Mouse (Mus musculus): ENCODE results near the gene Wdfy3.

DNA sequence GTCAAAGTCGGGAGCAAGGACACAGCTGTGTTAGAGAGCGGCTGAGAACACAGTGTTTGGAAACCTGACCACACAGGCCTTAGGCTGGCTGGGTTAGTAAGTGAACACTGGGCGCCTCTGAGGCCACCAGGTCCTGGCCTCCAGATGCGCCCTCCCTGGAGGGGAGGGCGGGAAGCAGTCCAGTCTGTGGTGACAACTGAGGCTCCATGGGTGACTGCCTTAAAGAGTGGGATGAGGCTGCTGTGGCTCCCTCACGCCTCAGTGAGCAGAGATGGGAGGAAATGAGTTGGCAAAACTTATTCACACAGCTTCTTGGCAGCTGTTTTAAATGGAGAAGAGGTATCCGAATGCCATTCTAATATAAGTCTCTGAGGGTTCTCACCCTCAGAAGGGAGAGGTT is 252.9 kb downstream of the Wdfy3 start:
- TF ChIP-seq CTCF (IDR thresholded peaks at IDR 0.05; ENCODE audit: low read depth) (no peak), EP300 (IDR thresholded peaks at IDR 0.05; ENCODE audit: low read depth) (no peak)
